Mouse (Mus musculus): Measurements from ENCODE around the gene Asic2. TPM values are rescaled to one million over a fixed set of nuclear protein-coding genes. Genes with fewer than 3 reads are reported as not detected.

Gene Asic2
- polyA plus RNA-seq, 1 experiment = 0.08 TPM

DNA sequence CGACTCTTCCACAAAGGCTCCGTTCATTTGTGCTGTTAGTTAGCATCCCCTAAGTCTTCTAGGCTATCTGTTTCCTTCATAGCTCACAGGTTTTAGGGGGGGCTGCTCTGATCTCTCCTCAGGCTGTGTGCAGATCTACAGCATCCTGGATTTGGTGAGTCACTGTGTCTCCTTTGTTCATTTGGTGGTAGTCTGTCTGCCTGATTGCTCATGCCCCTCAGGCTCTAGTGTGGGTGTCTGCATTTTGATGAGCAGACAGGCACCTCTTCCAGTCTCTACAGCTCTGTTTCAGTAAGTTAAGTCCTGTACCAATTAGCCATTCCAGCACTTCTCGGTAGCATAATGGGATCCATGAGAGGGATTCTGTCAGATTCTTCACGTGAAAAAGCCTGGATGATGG, 129.8 kb downstream of the Asic2 start:
- 90% methylated on average over 4 of the region's 4 CpGs for WGBS
- H3K36me3 ChIP-seq (ENCODE audit: control insufficient read depth, insufficient read depth, low read length) = no peaks in the 10 kb centered on the region
- DNase-seq = no peak
- no peak overlapping the region for H3K27ac ChIP-seq (ENCODE audit: control insufficient read depth, insufficient read depth, low read length)
- H3K4me3 ChIP-seq (ENCODE audit: control insufficient read depth, insufficient read depth, low read length) = no peak overlapping the region
- TF ChIP-seq CTCF (IDR thresholded peaks at IDR 0.05; ENCODE audit: borderline replicate concordance, control insufficient read depth, extremely low read depth, insufficient read depth, low read length, poor library complexity) (no peak), POLR2A (IDR thresholded peaks at IDR 0.05; ENCODE audit: control insufficient read depth, extremely low read depth, insufficient read depth, low read length, poor library complexity) (no peak)
- H3K4me1 ChIP-seq (replicated peaks; ENCODE audit: control insufficient read depth, insufficient read depth, low read length) = no peaks in the 10 kb centered on the region
- no peaks in the 10 kb centered on the region for H3K27me3 ChIP-seq (ENCODE audit: control insufficient read depth, insufficient read depth, low read length)

DNA sequence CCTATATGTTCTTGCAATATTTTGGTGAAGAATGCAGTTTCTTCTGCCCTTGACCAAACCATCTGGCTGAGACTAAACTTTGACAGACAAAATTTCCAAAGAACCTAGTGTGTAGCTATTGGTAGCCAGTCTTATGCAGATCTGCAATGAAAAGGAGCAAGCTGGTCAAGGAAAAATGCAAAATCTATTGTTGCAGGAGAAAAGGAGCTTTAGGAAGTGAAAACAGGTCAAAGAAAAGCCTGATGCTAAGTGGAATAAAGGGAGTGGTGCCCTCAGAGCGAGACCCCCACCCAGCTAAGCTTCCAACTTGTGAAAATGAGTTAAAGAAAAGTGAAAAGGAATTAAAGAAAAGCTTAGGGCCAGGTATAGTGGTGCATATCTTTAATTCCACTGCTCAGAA, 135.9 kb downstream of the Asic2 start:
- no peaks in the 10 kb centered on the region for H3K36me3 ChIP-seq (ENCODE audit: control insufficient read depth, insufficient read depth, low read length)
- no peak overlapping the region for H3K4me3 ChIP-seq (ENCODE audit: control insufficient read depth, insufficient read depth, low read length)
- no peaks in the 10 kb centered on the region for H3K27me3 ChIP-seq (ENCODE audit: control insufficient read depth, insufficient read depth, low read length)
- no peak for TF ChIP-seq CTCF (IDR thresholded peaks at IDR 0.05; ENCODE audit: borderline replicate concordance, control insufficient read depth, extremely low read depth, insufficient read depth, low read length, poor library complexity)
- H3K4me1 ChIP-seq (replicated peaks; ENCODE audit: control insufficient read depth, insufficient read depth, low read length) = no peaks in the 10 kb centered on the region
- no peak overlapping the region for H3K27ac ChIP-seq (ENCODE audit: control insufficient read depth, insufficient read depth, low read length)
- 79% methylated on average over 1 of the region's 1 CpGs for WGBS
- DNase-seq = no peak

DNA sequence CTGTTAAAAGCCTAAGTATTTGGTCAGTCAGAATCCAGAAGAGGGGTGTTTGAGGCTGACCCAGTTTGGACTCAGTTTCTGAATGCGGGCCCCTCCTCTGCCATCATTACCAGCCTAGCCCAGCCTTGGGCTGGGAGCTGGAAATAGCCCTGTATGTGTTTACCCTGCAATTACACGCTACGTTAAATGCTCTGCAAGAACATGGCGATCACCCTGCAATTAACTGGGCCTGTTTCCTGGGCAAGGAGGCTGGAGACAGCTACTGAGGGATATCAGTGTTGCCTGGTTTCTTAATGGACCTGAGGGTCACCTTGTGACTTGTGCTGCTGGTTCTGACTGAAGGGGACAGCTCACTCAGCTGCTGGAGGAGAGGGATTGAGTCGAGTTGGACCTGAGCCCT, 151.7 kb downstream of the Asic2 start:
- Histone ChIP-seq H3K27ac (ENCODE audit: control insufficient read depth, insufficient read depth, low read length) (no peak overlapping the region), H3K27me3 (ENCODE audit: control insufficient read depth, insufficient read depth, low read length) (no peaks in the 10 kb centered on the region), H3K4me1 (replicated peaks; ENCODE audit: control insufficient read depth, insufficient read depth, low read length) (no peaks in the 10 kb centered on the region), H3K4me3 (ENCODE audit: control insufficient read depth, insufficient read depth, low read length) (no peak overlapping the region), H3K36me3 (ENCODE audit: control insufficient read depth, insufficient read depth, low read length) (no peaks in the 10 kb centered on the region)
- WGBS = 89% methylated on average over 5 of the region's 5 CpGs
- TF ChIP-seq POLR2A (IDR thresholded peaks at IDR 0.05; ENCODE audit: control insufficient read depth, extremely low read depth, insufficient read depth, low read length, poor library complexity) (no peak), CTCF (IDR thresholded peaks at IDR 0.05; ENCODE audit: borderline replicate concordance, control insufficient read depth, extremely low read depth, insufficient read depth, low read length, poor library complexity) (no peak)
- no peak for DNase-seq

DNA sequence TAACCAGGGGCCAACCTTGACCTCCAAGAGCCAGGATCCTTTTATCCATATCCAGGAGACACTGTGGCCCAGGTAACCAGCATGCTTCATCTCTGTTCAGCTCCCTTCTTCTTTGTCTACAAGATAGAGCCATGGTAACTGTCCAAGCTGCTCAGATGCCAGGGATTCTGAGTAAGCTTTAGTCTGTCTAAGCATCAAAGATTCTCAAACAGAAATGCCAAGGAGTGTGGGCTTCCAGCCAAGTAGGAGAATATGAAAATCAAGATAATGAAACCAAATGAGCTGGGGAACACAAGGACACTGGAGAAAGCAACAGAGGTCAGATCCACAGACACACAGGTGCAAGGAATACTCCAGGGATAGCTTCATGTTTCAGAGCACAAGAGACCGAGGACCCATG, 153.4 kb downstream of the Asic2 start:
- DNase-seq = no peak
- Histone ChIP-seq H3K27ac (ENCODE audit: control insufficient read depth, insufficient read depth, low read length) (no peak overlapping the region), H3K4me1 (replicated peaks; ENCODE audit: control insufficient read depth, insufficient read depth, low read length) (no peaks in the 10 kb centered on the region), H3K4me3 (ENCODE audit: control insufficient read depth, insufficient read depth, low read length) (no peak overlapping the region), H3K27me3 (ENCODE audit: control insufficient read depth, insufficient read depth, low read length) (no peaks in the 10 kb centered on the region), H3K36me3 (ENCODE audit: control insufficient read depth, insufficient read depth, low read length) (no peaks in the 10 kb centered on the region)
- 93% methylated on average over 1 of the region's 1 CpGs for WGBS
- TF ChIP-seq CTCF (IDR thresholded peaks at IDR 0.05; ENCODE audit: borderline replicate concordance, control insufficient read depth, extremely low read depth, insufficient read depth, low read length, poor library complexity) (no peak), POLR2A (IDR thresholded peaks at IDR 0.05; ENCODE audit: control insufficient read depth, extremely low read depth, insufficient read depth, low read length, poor library complexity) (no peak)

DNA sequence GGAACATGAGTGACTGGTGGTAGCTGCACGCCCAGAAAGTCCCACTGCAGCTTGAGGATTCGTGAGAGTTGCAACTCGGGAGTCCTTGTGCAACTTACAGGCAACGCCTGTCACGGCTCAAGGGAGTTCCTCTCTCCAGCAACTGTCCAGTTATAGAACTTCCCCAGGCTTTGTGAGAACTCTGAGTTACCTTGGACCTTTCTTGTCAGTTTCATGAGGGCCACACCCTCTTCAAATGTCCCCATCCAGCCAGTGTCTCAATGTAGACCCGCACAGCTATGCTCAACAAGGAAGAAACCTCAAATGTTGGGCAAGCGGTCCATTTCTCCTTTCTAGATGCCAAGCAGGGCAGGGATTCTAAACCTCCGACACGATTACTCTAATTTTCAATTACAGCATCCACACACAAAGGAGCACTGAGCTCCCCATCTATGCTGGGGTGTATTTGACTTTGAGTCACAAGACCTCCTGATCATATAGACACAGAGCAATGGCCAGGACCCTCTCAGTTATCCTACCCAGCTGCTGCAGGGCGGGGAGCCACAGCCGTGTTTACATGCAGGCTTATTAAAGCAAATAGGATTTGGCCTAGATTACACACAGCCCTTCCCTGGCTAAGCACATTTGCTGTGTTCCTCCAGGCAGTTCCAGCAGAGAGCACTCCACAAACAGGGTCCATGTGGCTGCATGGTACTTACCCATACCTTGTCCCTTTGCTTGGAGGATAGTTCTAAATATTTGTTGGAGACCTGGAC, 161.2 kb downstream of the Asic2 start:
- DNase-seq = no peak

DNA sequence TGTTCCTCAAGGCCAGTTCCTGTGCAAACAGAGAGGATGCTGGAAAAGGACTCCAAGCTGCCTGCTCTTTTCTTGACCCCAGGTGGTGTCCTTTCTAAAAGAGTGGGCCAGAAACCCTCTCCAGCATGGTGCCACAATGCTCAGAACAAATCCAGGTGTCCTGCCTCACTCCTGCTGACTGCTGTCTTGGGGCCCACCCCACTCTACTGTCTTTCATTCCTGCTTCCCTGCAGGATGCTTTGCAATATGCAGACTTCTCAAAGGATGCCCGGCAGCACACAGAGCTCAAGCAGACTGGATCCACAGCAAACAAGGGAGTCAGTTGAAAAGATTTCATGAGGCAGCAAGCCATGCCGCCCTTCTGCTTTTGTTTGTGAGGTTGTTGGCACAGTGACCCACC, 164.7 kb downstream of the Asic2 start:
- 76% methylated on average over 2 of the region's 2 CpGs for WGBS
- Histone ChIP-seq H3K4me1 (replicated peaks; ENCODE audit: control insufficient read depth, insufficient read depth, low read length) (no peaks in the 10 kb centered on the region), H3K27ac (ENCODE audit: control insufficient read depth, insufficient read depth, low read length) (no peak overlapping the region), H3K36me3 (ENCODE audit: control insufficient read depth, insufficient read depth, low read length) (no peaks in the 10 kb centered on the region), H3K4me3 (ENCODE audit: control insufficient read depth, insufficient read depth, low read length) (no peak overlapping the region), H3K27me3 (ENCODE audit: control insufficient read depth, insufficient read depth, low read length) (no peaks in the 10 kb centered on the region)
- DNase-seq = no peak
- no peak for TF ChIP-seq CTCF (IDR thresholded peaks at IDR 0.05; ENCODE audit: borderline replicate concordance, control insufficient read depth, extremely low read depth, insufficient read depth, low read length, poor library complexity)
- TF ChIP-seq POLR2A (IDR thresholded peaks at IDR 0.05; ENCODE audit: control insufficient read depth, extremely low read depth, insufficient read depth, low read length, poor library complexity) = no peak

More for the DNA sequence above, 161.2 kb downstream of the Asic2 start:
- H3K4me3 ChIP-seq (ENCODE audit: control insufficient read depth, insufficient read depth, low read length) = no peak overlapping the region
- no peaks in the 10 kb centered on the region for H3K27me3 ChIP-seq (ENCODE audit: control insufficient read depth, insufficient read depth, low read length)
- no peak overlapping the region for H3K27ac ChIP-seq (ENCODE audit: control insufficient read depth, insufficient read depth, low read length)
- H3K4me1 ChIP-seq (replicated peaks; ENCODE audit: control insufficient read depth, insufficient read depth, low read length) = no peaks in the 10 kb centered on the region
- 81% methylated on average over 11 of the region's 11 CpGs for WGBS
- H3K36me3 ChIP-seq (ENCODE audit: control insufficient read depth, insufficient read depth, low read length) = no peaks in the 10 kb centered on the region
- no peak for TF ChIP-seq CTCF (IDR thresholded peaks at IDR 0.05; ENCODE audit: borderline replicate concordance, control insufficient read depth, extremely low read depth, insufficient read depth, low read length, poor library complexity)
- TF ChIP-seq POLR2A (IDR thresholded peaks at IDR 0.05; ENCODE audit: control insufficient read depth, extremely low read depth, insufficient read depth, low read length, poor library complexity) = no peak

DNA sequence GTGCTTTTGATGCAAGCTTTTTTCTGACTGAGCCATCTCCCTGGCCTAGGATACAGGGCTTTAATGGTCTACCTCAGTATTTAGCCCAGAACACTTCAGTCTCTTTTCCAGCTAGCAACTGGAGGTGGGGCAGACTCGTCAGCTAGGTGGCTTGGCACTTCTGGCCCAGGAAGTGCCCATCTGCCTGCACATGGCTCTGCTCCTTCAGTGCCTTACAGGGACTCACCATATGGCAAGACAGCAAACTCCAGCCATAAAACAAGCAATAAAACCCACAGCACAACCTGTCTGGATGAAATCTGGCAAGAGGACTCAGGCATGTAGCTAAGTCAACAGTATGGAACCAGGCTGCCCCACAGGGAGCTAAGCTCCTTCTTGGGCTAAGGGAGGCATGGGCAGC, 165.6 kb downstream of the Asic2 start:
- H3K4me1 ChIP-seq (replicated peaks; ENCODE audit: control insufficient read depth, insufficient read depth, low read length) = no peaks in the 10 kb centered on the region
- DNase-seq = no peak
- H3K27me3 ChIP-seq (ENCODE audit: control insufficient read depth, insufficient read depth, low read length) = no peaks in the 10 kb centered on the region
- no peak overlapping the region for H3K4me3 ChIP-seq (ENCODE audit: control insufficient read depth, insufficient read depth, low read length)
- H3K27ac ChIP-seq (ENCODE audit: control insufficient read depth, insufficient read depth, low read length) = no peak overlapping the region
- 83% methylated on average over 1 of the region's 1 CpGs for WGBS
- TF ChIP-seq POLR2A (IDR thresholded peaks at IDR 0.05; ENCODE audit: control insufficient read depth, extremely low read depth, insufficient read depth, low read length, poor library complexity) = no peak
- TF ChIP-seq CTCF (IDR thresholded peaks at IDR 0.05; ENCODE audit: borderline replicate concordance, control insufficient read depth, extremely low read depth, insufficient read depth, low read length, poor library complexity) = no peak
- H3K36me3 ChIP-seq (ENCODE audit: control insufficient read depth, insufficient read depth, low read length) = no peaks in the 10 kb centered on the region
